Mouse (Mus musculus): ENCODE results near the gene Arid3a.
A peak's percentile ranks its signal among the peaks of the same experiment; 100 is the strongest.

Gene Arid3a

GRCm38 (mm10) chr10:79995636-79996035, 68.8 kb downstream of the Arid3a start:
- no peak for DNase-seq (ENCODE audit: low spot score in 2 of 2)

- DNase-seq (ENCODE audit: low spot score in 2 of 2): peak; percentile 93 to 94
These were observed 69.6 kb downstream of the Arid3a start, which contains the start of gene Abca7 for GRCm38 (mm10) chr10:79996272-79997033. Abca7 (plus strand) TSS chr10:79996494.

GRCm38 (mm10) chr10:79997034-79997760, 70.4 kb downstream of the Arid3a start:
- DNase-seq (ENCODE audit: low spot score in 2 of 2): no peak

GRCm38 (mm10) chr10:79997819-79998218, 71.0 kb downstream of the Arid3a start:
- no peak for DNase-seq (ENCODE audit: low spot score in 2 of 2)

- no peak for DNase-seq (ENCODE audit: low spot score in 2 of 2)
These were observed 75.1 kb downstream of the Arid3a start for GRCm38 (mm10) chr10:80001945-80002344.

GRCm38 (mm10) chr10:80002829-80003228, 76.0 kb downstream of the Arid3a start:
- DNase-seq (ENCODE audit: low spot score in 2 of 2): no peak

GRCm38 (mm10) chr10:80003374-80004232, 76.8 kb downstream of the Arid3a start:
- no peak for DNase-seq (ENCODE audit: low spot score in 2 of 2)

GRCm38 (mm10) chr10:80004233-80004705, 77.4 kb downstream of the Arid3a start:
- DNase-seq (ENCODE audit: low spot score in 2 of 2): no peak

All from natural killer cell, adult 2 months (primary cell).